Mouse (Mus musculus) myocyte (in vitro differentiated cells): Measurements from ENCODE around the gene Cacna2d3.

Source experiments
- MAX ChIP-seq: IDR thresholded peaks from one replicate; pipeline ENCODE4 v1.6.1; 2011; ENCODE audit warnings: low read depth, mild to moderate bottlenecking, control low read depth
- MYOD1 ChIP-seq, 3 experiments: IDR thresholded peaks; one replicate each; pipeline ENCODE4 v1.6.1; 2011; ENCODE audit warnings: control low read depth in 2 of 3, low read depth in 2 of 3, mild to moderate bottlenecking in 2 of 3, moderate library complexity in 1 of 3; ENCODE audit not compliant: insufficient read length in 2 of 3, control insufficient read depth in 1 of 3
- POLR2A ChIP-seq: IDR thresholded peaks from one replicate; pipeline ENCODE4 v1.6.1; 2011; ENCODE audit warnings: low read depth, mild to moderate bottlenecking, control low read depth, moderate library complexity; ENCODE audit not compliant: insufficient read length
- USF1 ChIP-seq: IDR thresholded peaks from one replicate; pipeline ENCODE4 v1.6.1; 2011; ENCODE audit warnings: low read depth, mild to moderate bottlenecking, control low read depth, moderate library complexity

DNA sequence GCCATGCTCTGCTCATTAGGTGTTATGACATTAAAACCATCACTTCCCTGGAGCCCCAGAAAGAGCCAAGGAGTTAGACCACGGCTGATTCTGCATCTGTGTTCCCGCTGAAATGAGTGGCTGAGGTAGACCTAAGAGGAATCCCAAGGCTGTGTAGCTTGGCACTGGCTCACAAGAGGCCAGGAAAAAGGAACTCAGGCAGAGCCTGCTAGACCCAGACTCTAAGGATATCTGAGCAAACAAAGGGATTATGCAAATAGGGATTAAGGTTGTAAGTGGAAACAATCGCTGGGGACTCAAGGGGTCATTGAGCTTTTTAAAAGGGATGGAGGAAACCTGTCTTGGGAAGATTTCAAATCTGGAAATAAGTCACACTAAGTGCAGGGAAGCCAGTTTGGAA is 766.5 kb downstream of the Cacna2d3 start:
- TF ChIP-seq POLR2A (no peak), MAX (no peak), MYOD1 (IDR thresholded peaks at IDR 0.05; ENCODE audit: control insufficient read depth in 1 of 3, insufficient read length in 2 of 3, low read depth in 2 of 3) (no peak), USF1 (no peak)
